ENCODE assay signal across 21 mouse cellular contexts in genomic region chr6:12058717-12059116, GRCm38 (mm10).
"Had no signal": no experiment of that assay in that cellular context is flagged by ENCODE, and none has a peak within 500 bp of the region (broad histone marks: within the 10 kb centered on the region; RNA-seq: fewer than 3 reads in every experiment).

No protein-coding gene starts in this region.

- ATAC-seq: liver, postnatal 0 days; lung, postnatal 0 days; midbrain, embryonic 13.5 days had no signal

- H3K9ac ChIP-seq: liver, embryonic 13.5 days; liver, embryonic 15.5 days; liver, postnatal 0 days; lung, embryonic 15.5 days; midbrain, embryonic 13.5 days; stomach, embryonic 15.5 days had no signal

- H3K27me3 ChIP-seq: liver, embryonic 13.5 days; liver, embryonic 15.5 days; lung, embryonic 15.5 days; megakaryocyte, embryonic 14.5 days; midbrain, embryonic 13.5 days; stomach, embryonic 15.5 days had no signal

- H3K4me2 ChIP-seq: liver, embryonic 11.5 days; liver, embryonic 13.5 days; liver, embryonic 15.5 days; lung, embryonic 15.5 days; midbrain, embryonic 11.5 days; midbrain, embryonic 13.5 days; stomach, embryonic 15.5 days had no signal

- DNase-seq: liver, embryonic 13.5 days; liver, postnatal 0 days; lung, adult 2 months; lung, postnatal 14 days; lung, postnatal 36 days; retina, postnatal 1 day; right cerebral cortex, adult 18-20 months; right cerebral cortex, postnatal 25 days; thymus, adult 2 months; thymus, postnatal 25 days; thymus, postnatal 4 days had no signal

- H3K36me3 ChIP-seq: liver, embryonic 15.5 days; lung, embryonic 15.5 days; stomach, embryonic 15.5 days had no signal

- H3K4me1 ChIP-seq: liver, embryonic 13.5 days; liver, embryonic 15.5 days; megakaryocyte, embryonic 14.5 days; midbrain, embryonic 13.5 days; stomach, embryonic 15.5 days had no signal

- H3K27ac ChIP-seq: liver, embryonic 13.5 days; liver, embryonic 15.5 days; lung, embryonic 15.5 days; macrophage; midbrain, embryonic 13.5 days; stomach, embryonic 15.5 days; stomach, postnatal 0 days had no signal

- H3K9me3 ChIP-seq: liver, embryonic 13.5 days; liver, embryonic 15.5 days; lung, embryonic 15.5 days; megakaryocyte, embryonic 14.5 days; midbrain, embryonic 13.5 days; stomach, embryonic 15.5 days had no signal

- H3K4me3 ChIP-seq: liver, embryonic 13.5 days; liver, embryonic 15.5 days; lung, embryonic 15.5 days; megakaryocyte, embryonic 14.5 days; midbrain, embryonic 13.5 days; stomach, embryonic 15.5 days had no signal
